Mouse (Mus musculus): ENCODE measurements around the gene Zfp706.

The Zfp706 gene

GRCm38 (mm10) chr15:36979488-36980201 is 27.9 kb downstream of the Zfp706 start:
- DNase-seq (ENCODE audit: low spot score in 2 of 2): peak in 1 of 2 experiments; percentile 83

- no peak for DNase-seq (ENCODE audit: low spot score in 2 of 2)
Measured at GRCm38 (mm10) chr15:36979159-36979487, 28.4 kb downstream of the Zfp706 start.

DNA sequence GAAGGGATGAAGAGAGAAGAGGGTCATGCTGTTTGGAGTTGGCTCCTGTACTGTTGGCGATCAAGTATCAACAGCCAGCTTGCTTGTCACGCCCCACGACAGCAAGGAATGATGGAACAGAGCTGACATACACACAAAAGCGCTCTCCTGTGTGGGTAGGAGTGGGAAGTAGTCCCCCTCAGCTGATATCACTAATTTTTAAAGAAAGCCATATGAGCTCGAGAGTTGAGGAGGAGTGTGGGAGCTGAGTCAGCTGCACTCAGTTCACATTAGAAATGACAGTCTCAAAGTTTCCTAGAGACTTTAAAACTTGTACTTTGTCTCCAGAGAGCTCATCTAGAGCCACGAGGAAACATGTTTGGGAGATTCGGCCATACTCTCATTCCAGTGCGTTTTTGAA is 29.8 kb downstream of the Zfp706 start:
- DNase-seq (ENCODE audit: low spot score in 2 of 2): no peak

GRCm38 (mm10) chr15:36975690-36976089 is 31.9 kb downstream of the Zfp706 start:
- no peak for DNase-seq (ENCODE audit: low spot score in 2 of 2)

- DNase-seq (ENCODE audit: low spot score in 2 of 2): no peak
Measured at GRCm38 (mm10) chr15:36975256-36975620, 32.3 kb downstream of the Zfp706 start.

GRCm38 (mm10) chr15:36974614-36975255 is 32.8 kb downstream of the Zfp706 start:
- DNase-seq (ENCODE audit: low spot score in 2 of 2): no peak

- DNase-seq (ENCODE audit: low spot score in 2 of 2): no peak
Measured at GRCm38 (mm10) chr15:36973714-36974113, 33.9 kb downstream of the Zfp706 start.

- no peak for DNase-seq (ENCODE audit: low spot score in 2 of 2)
Measured at GRCm38 (mm10) chr15:36973290-36973689, 34.3 kb downstream of the Zfp706 start.

DNA sequence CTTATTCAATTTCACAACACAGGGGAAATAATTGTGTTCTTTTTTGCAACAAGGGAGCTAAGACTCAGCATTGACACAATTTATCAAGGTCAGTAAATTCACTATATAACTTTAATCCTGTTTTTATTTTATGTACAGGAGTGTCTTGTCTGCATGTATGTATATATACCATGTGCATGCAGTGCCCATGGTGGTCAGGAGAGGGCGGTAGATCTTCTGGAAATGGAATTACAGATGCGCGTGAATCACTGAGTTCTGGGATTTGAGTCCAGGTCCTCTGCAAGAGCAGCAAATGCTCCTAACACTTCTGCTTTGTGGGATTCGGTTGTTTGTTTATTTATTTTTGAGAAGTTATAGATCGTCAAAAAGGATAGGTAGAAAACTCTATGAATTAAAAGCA is 37.8 kb downstream of the Zfp706 start:
- DNase-seq (ENCODE audit: low spot score in 2 of 2): no peak

DNA sequence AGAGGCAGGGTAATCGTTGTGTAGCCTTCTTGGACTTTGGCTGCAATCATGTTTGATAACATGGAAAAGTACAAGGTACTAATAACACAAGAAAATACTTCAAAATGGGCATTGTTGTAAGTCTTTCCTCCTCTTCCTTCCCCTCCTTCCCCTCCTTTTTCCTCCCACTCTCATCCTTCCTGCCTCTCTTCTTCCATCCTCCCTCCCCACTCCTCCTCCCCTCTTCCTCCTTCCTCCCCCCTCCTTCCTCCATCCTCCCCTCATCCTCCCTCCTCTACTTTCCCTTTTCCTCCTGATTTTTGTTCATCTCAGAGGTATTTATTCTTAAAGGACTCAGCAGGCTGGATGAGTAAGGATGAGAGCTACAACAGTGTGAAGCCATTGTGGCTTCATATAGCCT is 39.3 kb downstream of the Zfp706 start:
- DNase-seq (ENCODE audit: low spot score in 2 of 2): no peak

DNA sequence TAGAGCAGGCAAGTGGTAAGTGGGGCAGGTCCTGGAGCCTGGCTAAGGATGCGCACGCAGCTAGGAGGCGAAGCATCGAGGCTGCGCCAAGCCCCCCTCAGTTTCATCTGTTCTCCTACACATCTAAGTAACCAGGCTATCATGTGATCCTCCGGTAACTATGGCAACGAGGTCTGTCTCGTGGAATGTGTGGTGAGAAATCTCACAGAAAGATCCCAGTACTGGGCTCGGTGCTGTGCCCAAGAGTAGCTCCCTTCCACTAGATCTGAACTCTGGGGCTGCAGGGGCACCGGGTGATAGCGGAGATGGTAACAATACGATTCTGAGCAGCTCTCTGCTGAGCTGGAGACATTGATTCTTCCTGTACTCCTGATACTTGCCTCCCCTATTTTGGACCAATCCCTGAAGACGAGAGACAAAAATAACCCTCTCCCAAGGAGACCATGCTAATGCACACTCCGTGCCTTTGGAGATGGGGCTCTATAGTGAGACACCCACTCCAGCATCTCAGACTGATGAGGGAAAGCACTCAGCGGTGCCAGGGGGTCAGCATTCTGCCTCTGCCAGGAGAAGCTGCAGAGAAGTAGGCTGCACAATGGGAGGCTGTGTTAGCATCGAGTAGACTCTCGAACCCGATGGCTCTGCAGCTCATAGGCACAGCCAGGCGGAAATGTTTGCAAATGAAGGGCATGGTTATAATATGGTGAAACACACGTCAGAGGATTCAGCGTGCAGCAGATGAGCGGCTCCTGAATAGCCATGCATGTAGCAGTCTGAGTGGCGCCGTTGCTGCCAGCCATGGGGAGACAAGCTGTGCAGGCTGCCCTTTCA is 40.0 kb downstream of the Zfp706 start:
- DNase-seq (ENCODE audit: low spot score in 2 of 2): peak; percentile 94

- DNase-seq (ENCODE audit: low spot score in 2 of 2): no peak
Measured at GRCm38 (mm10) chr15:36966940-36967339, 40.6 kb downstream of the Zfp706 start.

- no peak for DNase-seq (ENCODE audit: low spot score in 2 of 2)
Measured at GRCm38 (mm10) chr15:36966466-36966865, 41.1 kb downstream of the Zfp706 start.

DNA sequence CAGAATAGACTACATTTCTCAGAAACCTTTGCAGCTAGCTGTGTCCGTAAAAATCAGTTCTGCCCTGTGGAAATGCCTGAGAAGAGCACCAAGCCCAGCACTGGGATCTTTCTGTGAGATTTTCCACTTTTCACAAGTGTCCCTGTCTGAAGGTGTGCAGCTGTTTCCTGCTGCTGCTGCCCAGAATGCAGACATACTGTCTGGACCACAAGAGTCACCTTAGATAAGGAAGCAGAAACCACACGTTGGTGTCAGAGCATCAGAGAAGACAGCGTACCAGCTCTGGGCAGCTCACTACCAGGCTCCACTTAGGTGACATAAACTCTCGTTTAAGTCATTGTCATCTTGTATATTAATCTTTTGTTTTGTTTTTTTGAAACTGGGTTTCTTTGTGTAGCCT is 41.8 kb downstream of the Zfp706 start:
- no peak for DNase-seq (ENCODE audit: low spot score in 2 of 2)

- no peak for DNase-seq (ENCODE audit: low spot score in 2 of 2)
Measured at GRCm38 (mm10) chr15:36962931-36963330, 44.6 kb downstream of the Zfp706 start.

DNA sequence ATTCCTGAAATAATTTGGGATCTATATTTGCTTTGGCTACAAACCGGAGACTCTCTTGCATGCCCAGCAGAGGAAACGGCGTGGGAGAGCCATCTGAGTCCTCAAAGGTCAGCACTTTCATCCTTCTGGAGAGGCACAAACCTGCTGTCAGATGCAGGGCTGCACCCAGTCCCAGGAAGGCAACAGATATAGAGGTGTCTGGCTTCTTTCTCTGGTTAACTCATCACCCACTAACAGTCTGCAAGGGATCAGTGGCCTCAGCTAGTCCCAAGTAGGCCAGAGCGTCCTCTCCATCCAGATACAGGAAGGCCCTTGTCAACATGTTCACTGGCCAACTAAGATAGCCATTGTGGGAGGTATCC is 46.7 kb downstream of the Zfp706 start:
- DNase-seq (ENCODE audit: low spot score in 2 of 2): no peak

GRCm38 (mm10) chr15:36960010-36960875 is 47.3 kb downstream of the Zfp706 start:
- peak; percentile 79 to 94 for DNase-seq (ENCODE audit: low spot score in 2 of 2)

DNA sequence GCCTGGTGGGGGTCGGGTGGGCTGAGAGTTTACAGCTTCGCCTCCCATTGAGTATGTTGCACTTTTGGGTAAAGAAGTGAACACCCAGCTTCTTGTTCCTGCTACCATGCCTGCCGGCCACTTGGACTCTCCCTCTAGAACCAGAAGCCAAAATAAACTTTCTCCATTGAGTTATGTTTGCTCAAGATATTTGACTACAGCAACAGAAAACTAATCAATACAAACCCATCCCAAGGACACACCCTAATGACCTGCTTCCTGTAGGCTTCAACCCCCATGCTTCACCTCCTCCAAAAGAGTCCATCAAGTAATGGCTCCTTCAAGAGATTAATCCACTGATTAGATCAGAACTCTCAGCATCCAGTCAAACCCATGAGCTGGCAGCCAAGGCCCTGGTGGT is 51.4 kb downstream of the Zfp706 start:
- DNase-seq (ENCODE audit: low spot score in 2 of 2): no peak

DNA sequence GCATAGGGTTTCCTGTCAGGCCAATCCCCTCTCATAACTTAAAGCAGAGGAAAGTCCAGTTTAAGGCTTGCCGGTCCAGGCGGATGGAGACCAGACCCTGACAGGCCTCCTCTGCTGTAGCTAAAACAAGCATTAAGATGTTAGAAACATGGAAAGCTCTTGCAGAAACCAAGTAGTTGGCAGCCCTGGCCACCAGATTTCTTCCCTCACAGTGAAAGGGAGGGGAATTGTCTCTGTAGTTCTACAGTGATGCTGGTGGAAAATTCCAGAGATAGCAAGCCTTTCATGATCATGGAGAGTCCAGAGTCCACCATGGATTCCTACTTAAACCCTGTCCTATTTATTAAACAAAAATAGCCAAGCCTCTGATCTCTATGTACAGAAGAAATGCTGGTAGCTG is 57.3 kb downstream of the Zfp706 start:
- DNase-seq (ENCODE audit: low spot score in 2 of 2): no peak

- no peak for DNase-seq (ENCODE audit: low spot score in 2 of 2)
Measured at GRCm38 (mm10) chr15:36948866-36949546, 58.6 kb downstream of the Zfp706 start.
